Mouse (Mus musculus) olfactory bulb, adult 2 months (tissue): Measurements from ENCODE around the gene Pstpip1. TPM values are rescaled to one million over a fixed set of nuclear protein-coding genes. Genes with fewer than 3 reads are reported as not detected.

ENCODE experiments used
- H3K27ac ChIP-seq: fragments of 200-500 bp; 2 replicates; pipeline ENCODE4 v1.5.1; 2012; ENCODE audit warnings: low read depth, low read length; ENCODE audit not compliant: insufficient read depth
- H3K4me1 ChIP-seq: fragments of 200-500 bp; 2 replicates; pipeline ENCODE4 v1.6.1; 2012; ENCODE audit warnings: low read length; ENCODE audit not compliant: control insufficient read depth, insufficient read depth
- H3K4me3 ChIP-seq: fragments of 200-500 bp; 2 replicates; pipeline ENCODE4 v1.5.1; 2012; ENCODE audit warnings: mild to moderate bottlenecking, low read depth, low read length, moderate library complexity; ENCODE audit not compliant: insufficient read depth
- CTCF ChIP-seq: fragments of 200-500 bp; IDR thresholded peaks from 2 replicates; pipeline ENCODE4 v1.5.1; 2012; ENCODE audit warnings: low read depth, mild to moderate bottlenecking, low read length, moderate library complexity; ENCODE audit not compliant: insufficient read depth
- POLR2A ChIP-seq: fragments of 200-500 bp; IDR thresholded peaks from 2 replicates; pipeline ENCODE4 v1.6.1; 2012; ENCODE audit warnings: mild to moderate bottlenecking, low read depth, low read length, moderate library complexity; ENCODE audit not compliant: insufficient read depth
- WGBS: fragments of 180-500 bp; shearing (Covaris S2); methylation state at CpG from one replicate; pipeline ENCODE4 v1.1.7; 2018; 5-methylcytosine and 5-hydroxymethylcytosine counted together
- polyA plus RNA-seq: library from polyadenylated mRNA; stranded (reverse); fragments of >200 nt; gene quantifications from 2 replicates; pipeline ENCODE4 v1.2.4, GENCODE M21; 2012; ENCODE audit warnings: low replicate concordance; ENCODE audit not compliant: missing spikeins, insufficient read depth, insufficient read length

Pstpip1 gene
- polyA plus RNA-seq, 1 experiment: not detected

- Histone ChIP-seq H3K4me3 (no peak overlapping the region), H3K27ac (no peak overlapping the region), H3K4me1 (no peaks in the 10 kb centered on the region)
- TF ChIP-seq POLR2A: no peak
- TF ChIP-seq CTCF: no peak
- WGBS: 82% methylated on average over 7 of the region's 7 CpGs
Observed at GRCm38 (mm10) chr9:56100041-56100522, 10.3 kb downstream of the Pstpip1 start.

GRCm38 (mm10) chr9:56101022-56101421 lies 11.3 kb downstream of the Pstpip1 start:
- Histone ChIP-seq H3K4me1 (no peaks in the 10 kb centered on the region), H3K27ac (no peak overlapping the region), H3K4me3 (no peak overlapping the region)
- TF ChIP-seq CTCF: no peak
- no peak for TF ChIP-seq POLR2A
- 53% methylated on average over 4 of the region's 4 CpGs for WGBS

GRCm38 (mm10) chr9:56104921-56105320 lies 15.2 kb downstream of the Pstpip1 start:
- no peak overlapping the region for H3K4me3 ChIP-seq
- H3K27ac ChIP-seq: no peak overlapping the region
- WGBS: 83% methylated on average over 7 of the region's 7 CpGs
- TF ChIP-seq POLR2A (no peak), CTCF (no peak)
- H3K4me1 ChIP-seq: no peaks in the 10 kb centered on the region

- TF ChIP-seq POLR2A (no peak), CTCF (no peak)
- no peak overlapping the region for H3K4me3 ChIP-seq
- no peak overlapping the region for H3K27ac ChIP-seq
- 86% methylated on average over 6 of the region's 6 CpGs for WGBS
- no peaks in the 10 kb centered on the region for H3K4me1 ChIP-seq
Observed at GRCm38 (mm10) chr9:56106274-56107072, 16.7 kb downstream of the Pstpip1 start.

- TF ChIP-seq CTCF (no peak), POLR2A (no peak)
- no peak overlapping the region for H3K4me3 ChIP-seq
- H3K27ac ChIP-seq: no peak overlapping the region
- H3K4me1 ChIP-seq: no peaks in the 10 kb centered on the region
- WGBS: 85% methylated on average over 6 of the region's 6 CpGs
Observed at GRCm38 (mm10) chr9:56107527-56107926, 17.8 kb downstream of the Pstpip1 start.

- 83% methylated on average over 5 of the region's 5 CpGs for WGBS
- Histone ChIP-seq H3K4me1 (no peaks in the 10 kb centered on the region), H3K4me3 (no peak overlapping the region), H3K27ac (no peak overlapping the region)
- TF ChIP-seq POLR2A (no peak), CTCF (no peak)
Observed at GRCm38 (mm10) chr9:56108174-56108573, 18.4 kb downstream of the Pstpip1 start.

GRCm38 (mm10) chr9:56118091-56118490 lies 28.3 kb downstream of the Pstpip1 start:
- TF ChIP-seq CTCF (no peak), POLR2A (no peak)
- peaks cover 22% of the 10 kb centered on the region for H3K4me1 ChIP-seq
- H3K27ac ChIP-seq: no peak overlapping the region
- WGBS: 86% methylated on average over 5 of the region's 5 CpGs
- no peak overlapping the region for H3K4me3 ChIP-seq

- TF ChIP-seq CTCF: peak; percentile 48; the same call in 1 of the 2 replicates
- TF ChIP-seq POLR2A: no peak
- no peak overlapping the region for H3K27ac ChIP-seq
- peaks cover 27% of the 10 kb centered on the region for H3K4me1 ChIP-seq
- 2% methylated on average over 14 of the region's 14 CpGs for WGBS
- peak overlapping the region; percentile 38 for H3K4me3 ChIP-seq
Observed at GRCm38 (mm10) chr9:56118582-56118981, 28.8 kb downstream of the Pstpip1 start.

DNA sequence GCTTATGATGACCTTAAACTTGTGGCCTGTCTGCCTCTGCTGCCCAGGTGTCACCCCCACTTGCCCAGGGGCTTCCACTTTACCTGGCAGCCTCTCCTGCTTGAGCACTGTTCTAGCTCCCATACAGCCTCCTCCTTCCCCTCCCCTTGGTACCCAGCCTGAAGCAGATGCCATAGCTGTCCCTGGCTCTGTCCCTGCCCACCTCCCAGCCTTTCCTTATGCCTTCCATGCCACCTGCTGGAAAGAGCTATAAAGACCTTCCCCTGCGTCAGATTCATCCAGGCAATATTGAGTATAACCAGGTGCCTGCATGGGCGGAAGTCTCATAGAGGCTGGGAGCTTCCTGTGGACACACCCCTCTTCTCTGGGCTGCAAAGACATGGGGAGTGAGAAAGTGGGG lies 29.9 kb downstream of the Pstpip1 start:
- H3K27ac ChIP-seq: no peak overlapping the region
- 76% methylated on average over 2 of the region's 2 CpGs for WGBS
- H3K4me3 ChIP-seq: no peak overlapping the region
- H3K4me1 ChIP-seq: peaks cover 28% of the 10 kb centered on the region
- TF ChIP-seq POLR2A: no peak
- no peak for TF ChIP-seq CTCF

GRCm38 (mm10) chr9:56121097-56121496 lies 31.3 kb downstream of the Pstpip1 start:
- Histone ChIP-seq H3K27ac (no peak overlapping the region), H3K4me3 (no peak overlapping the region), H3K4me1 (peaks cover 28% of the 10 kb centered on the region)
- TF ChIP-seq POLR2A (no peak), CTCF (no peak)
- WGBS: 41% methylated on average over 7 of the region's 7 CpGs
